Mouse (Mus musculus): ENCODE results near the gene Dop1b.

- TF ChIP-seq CTCF (IDR thresholded peaks at IDR 0.05; ENCODE audit: low read depth), result no peak
- no peak for TF ChIP-seq EP300 (IDR thresholded peaks at IDR 0.05; ENCODE audit: low read depth)
These were observed 4.1 kb downstream of the Dop1b start for GRCm38 (mm10) chr16:93715826-93716225.

All from liver, embryonic 14.5 days (tissue).